Mouse (Mus musculus) liver, adult 2 months (tissue): Measurements from ENCODE around the gene Galns. TPM values are rescaled to one million over a fixed set of nuclear protein-coding genes. Genes with fewer than 3 reads are reported as not detected.
"Not testable (repeated sequence)": the region's sequence is repeated elsewhere in the genome, so short reads cannot be mapped to it uniquely, and the experiment has no call there.

Experiments used
- DNase-seq: peaks from one replicate; pipeline ENCODE4 v3.0.0-alpha.2; 2011; ENCODE audit warnings: low read depth, low spot score; ENCODE audit errors: extremely low read depth
- H3K27ac ChIP-seq: fragments of 200-500 bp; replicated peaks from 2 replicates; pipeline ENCODE4 v1.5.1; 2012; ENCODE audit warnings: low read depth, mild to moderate bottlenecking, control low read depth, inconsistent platforms, low read length; ENCODE audit not compliant: insufficient read depth
- H3K27me3 ChIP-seq: fragments of 200-500 bp; 2 replicates; pipeline ENCODE4 v1.6.1; 2012; ENCODE audit warnings: mild to moderate bottlenecking, moderate library complexity, low read length, inconsistent platforms; ENCODE audit not compliant: control insufficient read depth, insufficient read depth
- H3K36me3 ChIP-seq: fragments of 200-500 bp; 2 replicates; pipeline ENCODE4 v1.6.1; 2012; ENCODE audit warnings: low read length, inconsistent platforms; ENCODE audit not compliant: control insufficient read depth, insufficient read depth
- H3K4me1 ChIP-seq: fragments of 200-500 bp; 2 replicates; pipeline ENCODE4 v1.6.1; 2011; ENCODE audit warnings: low read length; ENCODE audit not compliant: control insufficient read depth, insufficient read depth
- H3K4me3 ChIP-seq: fragments of 200-500 bp; 2 replicates; pipeline ENCODE4 v1.5.1; 2011; ENCODE audit warnings: low read depth, mild to moderate bottlenecking, control low read depth, low read length, moderate library complexity; ENCODE audit not compliant: insufficient read depth
- H3K79me2 ChIP-seq: fragments of 200-500 bp; 2 replicates; pipeline ENCODE4 v1.6.1; 2012; ENCODE audit warnings: inconsistent platforms, mild to moderate bottlenecking, low read length, moderate library complexity; ENCODE audit not compliant: control insufficient read depth, insufficient read depth
- H3K9ac ChIP-seq: fragments of 200-500 bp; 2 replicates; pipeline ENCODE4 v1.6.1; 2012; ENCODE audit warnings: low read depth, mild to moderate bottlenecking, control low read depth, inconsistent platforms, low read length
- CTCF ChIP-seq: fragments of 200-500 bp; IDR thresholded peaks from 2 replicates; pipeline ENCODE4 v1.5.1; 2011; ENCODE audit warnings: low read depth, low read length, control low read depth
- POLR2A ChIP-seq: fragments of 200-500 bp; IDR thresholded peaks from 2 replicates; pipeline ENCODE4 v1.6.1; 2011; ENCODE audit warnings: low read length, control low read depth; ENCODE audit not compliant: insufficient read depth; ENCODE audit errors: extremely low read depth
- WGBS: fragments of 180-500 bp; shearing (Covaris S2); methylation state at CpG from one replicate; pipeline ENCODE4 v1.1.7; 2018; 5-methylcytosine and 5-hydroxymethylcytosine counted together
- polyA plus RNA-seq: library from polyadenylated mRNA; depleted of rRNA; stranded (reverse); fragments of >200 nt; gene quantifications from 2 replicates; pipeline ENCODE4 v1.2.3, GENCODE M21; 2012
- total RNA-seq: library from RNA; depleted of rRNA; stranded (reverse); fragments of >200 nt; gene quantifications from 2 replicates; pipeline ENCODE4 v1.2.3, GENCODE M21; 2014

Gene Galns
- total and polyA plus RNA-seq, 2 experiments: 4.1 to 6.6 TPM

- no peaks in the 10 kb centered on the region for H3K79me2 ChIP-seq
- no peaks in the 10 kb centered on the region for H3K36me3 ChIP-seq
- H3K9ac ChIP-seq: no peak overlapping the region
- TF ChIP-seq POLR2A (no peak), CTCF (no peak)
- peak overlapping the region; percentile 76 for H3K27ac ChIP-seq
- H3K4me1 ChIP-seq: peaks cover 20% of the 10 kb centered on the region
- H3K4me3 ChIP-seq: no peak overlapping the region
- DNase-seq: no peak
- H3K27me3 ChIP-seq: no peaks in the 10 kb centered on the region
- 26% methylated on average over 3 of the region's 3 CpGs for WGBS
Measured at GRCm38 (mm10) chr8:122574264-122574663, 37.0 kb downstream of the Galns start.

GRCm38 (mm10) chr8:122573577-122573976, 37.7 kb downstream of the Galns start:
- DNase-seq: no peak
- WGBS: 82% methylated on average over 9 of the region's 9 CpGs
- Histone ChIP-seq H3K4me3 (no peak overlapping the region), H3K4me1 (peaks cover 20% of the 10 kb centered on the region), H3K27ac (no peak overlapping the region), H3K36me3 (no peaks in the 10 kb centered on the region), H3K9ac (no peak overlapping the region), H3K79me2 (no peaks in the 10 kb centered on the region), H3K27me3 (no peaks in the 10 kb centered on the region)
- TF ChIP-seq CTCF: no peak
- TF ChIP-seq POLR2A: no peak

GRCm38 (mm10) chr8:122573176-122573575, 38.1 kb downstream of the Galns start:
- not testable (repeated sequence) for H3K9ac ChIP-seq

GRCm38 (mm10) chr8:122572751-122573150, 38.5 kb downstream of the Galns start:
- whole genome bisulfite sequencing: 97% methylated on average over 3 of the region's 3 CpGs
- peaks cover 20% of the 10 kb centered on the region for H3K4me1 ChIP-seq
- no peak overlapping the region for H3K27ac ChIP-seq

More at GRCm38 (mm10) chr8:122573176-122573575, 38.1 kb downstream of the Galns start:
- H3K27me3 ChIP-seq, H3K79me2 ChIP-seq, H3K36me3 ChIP-seq, H3K27ac ChIP-seq, DNase-seq, H3K4me3 ChIP-seq: not testable (repeated sequence)
- peaks cover 20% of the 10 kb centered on the region for H3K4me1 ChIP-seq
- WGBS: 82% methylated on average over 4 of the region's 4 CpGs

GRCm38 (mm10) chr8:122571750-122572267, 39.5 kb downstream of the Galns start:
- Histone ChIP-seq H3K36me3 (no peaks in the 10 kb centered on the region), H3K4me1 (peaks cover 25% of the 10 kb centered on the region)
- TF ChIP-seq CTCF (no peak), POLR2A (no peak)

More at GRCm38 (mm10) chr8:122572751-122573150, 38.5 kb downstream of the Galns start:
- no peak for DNase-seq
- H3K4me3 ChIP-seq: no peak overlapping the region
- H3K27me3 ChIP-seq: no peaks in the 10 kb centered on the region
- TF ChIP-seq CTCF: no peak
- TF ChIP-seq POLR2A: no peak
- no peaks in the 10 kb centered on the region for H3K36me3 ChIP-seq
- H3K9ac ChIP-seq: no peak overlapping the region
- no peaks in the 10 kb centered on the region for H3K79me2 ChIP-seq

GRCm38 (mm10) chr8:122571153-122571552, 40.1 kb downstream of the Galns start:
- H3K4me3 ChIP-seq: no peak overlapping the region
- no peak for TF ChIP-seq POLR2A
- no peak for TF ChIP-seq CTCF
- 94% methylated on average over 11 of the region's 11 CpGs for WGBS

More at GRCm38 (mm10) chr8:122571750-122572267, 39.5 kb downstream of the Galns start:
- WGBS: 97% methylated on average over 17 of the region's 17 CpGs
- no peaks in the 10 kb centered on the region for H3K27me3 ChIP-seq
- DNase-seq: no peak
- H3K79me2 ChIP-seq: no peaks in the 10 kb centered on the region
- H3K4me3 ChIP-seq: no peak overlapping the region
- H3K9ac ChIP-seq: no peak overlapping the region
- no peak overlapping the region for H3K27ac ChIP-seq

More at GRCm38 (mm10) chr8:122571153-122571552, 40.1 kb downstream of the Galns start:
- Histone ChIP-seq H3K27me3 (no peaks in the 10 kb centered on the region), H3K4me1 (peaks cover 26% of the 10 kb centered on the region), H3K27ac (no peak overlapping the region), H3K9ac (no peak overlapping the region), H3K79me2 (no peaks in the 10 kb centered on the region), H3K36me3 (no peaks in the 10 kb centered on the region)
- no peak for DNase-seq
